Mouse (Mus musculus): ENCODE results near the gene Zfp511.

DNA sequence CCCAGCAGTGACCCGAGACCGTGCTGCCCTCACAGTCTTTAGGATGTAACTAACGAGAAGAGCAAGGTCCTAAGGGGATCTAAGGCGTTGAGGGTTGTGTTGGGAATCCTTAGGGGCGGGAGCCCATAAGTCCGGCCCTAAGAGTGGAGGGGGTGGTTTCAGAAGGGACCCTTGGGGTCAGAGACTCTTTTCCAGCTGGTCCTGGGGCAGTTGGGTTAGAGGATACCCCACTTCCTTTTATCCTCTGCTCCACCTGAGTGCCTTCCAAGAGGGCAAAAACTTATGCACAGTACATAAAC, 25.6 kb downstream of the Zfp511 start:
- no peak for TF ChIP-seq CTCF (IDR thresholded peaks at IDR 0.05; ENCODE audit: control insufficient read depth, insufficient read depth, insufficient replicate concordance, low read depth, low read length)
- no peak for TF ChIP-seq POLR2A (IDR thresholded peaks at IDR 0.05; ENCODE audit: control insufficient read depth, low read depth, low read length)
